Mouse (Mus musculus): Measurements from ENCODE around the gene Mcrip2. TPM values are rescaled to one million over a fixed set of nuclear protein-coding genes. Genes with fewer than 3 reads are reported as not detected.

The Mcrip2 gene
- 39.8 and 49.0 TPM in 2 replicates for polyA plus RNA-seq (2012; rRNA removed)

- WGBS: under 1% methylated on average over 23 of the region's 24 CpGs
- no peak for DNase-seq (ENCODE audit: low read depth, low spot score)
These were observed at the start of gene Mcrip2 for GRCm38 (mm10) chr17:25868601-25869191. TSS of gene Mcrip2 (minus strand) at chr17:25868764.

- no peak for DNase-seq (ENCODE audit: low read depth, low spot score)
- WGBS: 53% methylated on average over 9 of the region's 9 CpGs
These were observed 49.6 kb upstream of the Mcrip2 start for GRCm38 (mm10) chr17:25918037-25918750.

DNA sequence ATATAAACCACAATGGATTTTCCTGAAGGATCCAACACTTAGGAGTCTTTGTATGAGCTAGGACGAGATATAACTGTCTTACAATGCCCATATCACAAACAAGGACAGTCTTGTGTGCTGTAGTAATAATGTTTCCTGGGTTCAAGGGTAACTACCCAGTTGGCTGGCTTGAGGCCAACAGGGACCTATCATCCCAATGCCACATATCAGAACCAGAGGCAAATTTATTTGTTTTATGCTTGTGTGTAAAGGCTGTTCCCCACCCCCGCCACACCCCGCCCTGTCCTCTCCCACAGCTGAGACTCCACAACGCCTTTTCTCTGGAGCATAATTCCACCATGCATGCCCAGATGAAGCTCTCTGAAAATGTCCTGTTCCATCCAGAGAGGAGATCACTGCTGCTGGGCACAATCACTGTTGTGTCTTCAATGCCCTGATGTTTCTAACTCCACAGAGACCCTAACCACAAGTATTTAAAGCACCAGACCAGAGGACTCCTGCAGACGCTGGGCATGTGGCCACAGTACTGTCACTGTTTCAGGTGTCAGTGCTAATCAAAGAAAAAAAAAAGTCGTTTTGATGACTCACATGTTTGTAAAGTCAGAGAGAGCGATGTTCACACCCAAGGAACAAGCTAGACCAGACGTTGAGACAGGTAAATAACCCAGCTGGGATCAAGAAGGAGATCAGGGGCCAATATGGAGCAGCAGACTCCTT is 48.5 kb upstream of the Mcrip2 start:
- 31% methylated on average over 8 of the region's 8 CpGs for WGBS
- peak; percentile 83 for DNase-seq (ENCODE audit: low read depth, low spot score)

DNA sequence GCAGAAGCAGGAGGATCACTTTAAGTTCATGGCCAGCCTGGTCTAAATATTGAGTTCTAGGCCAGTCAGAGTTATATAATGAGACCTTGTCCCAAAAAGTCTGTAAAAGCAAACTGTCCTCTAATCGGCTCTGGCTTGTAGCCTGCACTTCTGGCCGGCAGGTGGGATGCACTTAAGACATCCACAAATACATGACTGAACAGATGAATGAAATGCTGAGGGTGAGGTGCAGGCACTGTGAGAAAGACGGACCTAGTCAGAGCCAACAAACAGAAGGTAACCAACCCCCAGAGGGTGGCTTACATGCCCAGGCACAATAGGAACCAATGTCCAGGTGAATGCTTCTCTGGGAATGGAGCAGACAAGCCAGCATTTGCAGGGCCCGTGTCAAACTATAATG is 45.7 kb upstream of the Mcrip2 start:
- no peak for DNase-seq (ENCODE audit: low read depth, low spot score)
- WGBS: 59% methylated on average over 4 of the region's 4 CpGs

DNA sequence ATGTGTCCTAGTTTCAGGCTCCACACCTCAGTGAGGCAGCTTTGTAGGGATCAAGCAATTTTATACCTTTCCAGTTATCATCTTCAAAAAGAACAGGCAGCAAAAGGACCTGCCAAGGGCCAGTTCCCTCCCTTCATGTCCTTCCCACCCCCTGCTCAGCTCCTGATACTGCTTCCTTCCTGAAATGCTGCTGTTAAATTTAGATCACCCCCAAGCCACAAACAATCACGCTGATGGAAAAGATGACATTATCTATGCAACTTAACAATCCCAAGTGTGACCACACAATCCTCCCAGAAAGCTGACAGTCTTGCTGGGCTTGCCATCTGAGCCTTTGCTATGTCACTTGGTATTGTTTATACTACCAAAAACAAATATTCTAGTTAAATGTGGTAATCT is 45.3 kb upstream of the Mcrip2 start:
- no peak for DNase-seq (ENCODE audit: low read depth, low spot score)
- 50% methylated on average over 1 of the region's 1 CpGs for WGBS

- 62% methylated on average over 14 of the region's 14 CpGs for WGBS
- DNase-seq (ENCODE audit: low read depth, low spot score): no peak
These were observed 44.8 kb upstream of the Mcrip2 start for GRCm38 (mm10) chr17:25913186-25913876.

DNA sequence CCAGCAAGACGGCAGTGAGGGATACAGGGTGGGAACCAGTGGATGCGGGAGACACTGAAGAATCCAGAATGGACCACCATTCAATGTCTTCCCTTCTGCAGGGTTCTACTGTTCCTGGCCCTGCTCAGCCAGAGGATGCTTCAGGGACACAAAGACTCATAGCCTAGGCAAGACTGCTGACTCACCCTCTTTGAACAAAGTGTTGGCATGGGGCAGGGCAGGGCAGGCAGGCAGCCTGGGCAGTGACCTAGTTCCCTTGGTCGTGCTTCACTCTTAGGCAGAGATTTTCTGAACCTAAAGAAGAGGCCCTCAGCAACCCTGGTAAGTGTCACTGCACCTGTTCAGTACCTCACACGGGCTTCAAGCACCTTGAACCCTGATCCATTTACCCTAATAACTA is 43.3 kb upstream of the Mcrip2 start:
- WGBS: 61% methylated on average over 4 of the region's 4 CpGs
- no peak for DNase-seq (ENCODE audit: low read depth, low spot score)

DNA sequence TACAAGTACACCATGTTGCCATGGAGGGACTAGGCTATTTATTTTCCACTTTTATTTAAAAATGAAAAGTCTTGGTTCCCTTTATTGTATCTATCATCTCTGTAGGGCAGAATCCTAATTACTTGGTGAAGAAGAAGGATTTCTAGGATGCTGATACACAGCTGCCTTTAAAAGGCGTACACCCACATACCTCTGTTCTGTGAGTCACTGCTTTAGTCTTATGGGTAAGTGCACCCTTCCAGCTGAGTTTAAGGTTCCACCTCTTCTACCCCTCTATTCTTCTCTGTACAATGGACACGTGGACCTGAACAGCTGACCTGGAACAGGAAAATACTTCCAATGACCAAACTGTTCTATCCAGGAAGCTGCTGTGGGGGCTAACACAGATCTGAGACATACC is 39.1 kb upstream of the Mcrip2 start:
- DNase-seq (ENCODE audit: low read depth, low spot score): no peak
- 70% methylated on average over 2 of the region's 2 CpGs for WGBS

DNA sequence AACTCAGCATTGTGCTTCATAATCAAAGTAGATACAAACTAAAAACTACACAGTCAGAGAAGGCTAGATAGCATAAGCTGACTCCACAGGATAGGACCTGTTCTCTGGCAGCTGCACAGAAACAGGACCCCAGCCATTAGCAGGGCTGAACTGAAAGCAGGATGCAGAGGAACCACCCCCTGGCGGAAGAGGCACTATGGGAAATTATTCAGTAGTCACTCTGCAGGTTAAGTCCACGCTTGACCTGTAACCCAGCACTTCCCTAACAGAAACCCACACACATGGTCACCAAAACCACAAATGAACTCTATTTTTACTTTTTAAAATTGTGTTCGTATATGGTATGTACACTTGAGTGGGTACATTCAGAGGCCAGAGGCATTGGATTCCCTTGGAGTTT is 34.5 kb upstream of the Mcrip2 start:
- 81% methylated on average over 3 of the region's 3 CpGs for WGBS
- DNase-seq (ENCODE audit: low read depth, low spot score): no peak

DNA sequence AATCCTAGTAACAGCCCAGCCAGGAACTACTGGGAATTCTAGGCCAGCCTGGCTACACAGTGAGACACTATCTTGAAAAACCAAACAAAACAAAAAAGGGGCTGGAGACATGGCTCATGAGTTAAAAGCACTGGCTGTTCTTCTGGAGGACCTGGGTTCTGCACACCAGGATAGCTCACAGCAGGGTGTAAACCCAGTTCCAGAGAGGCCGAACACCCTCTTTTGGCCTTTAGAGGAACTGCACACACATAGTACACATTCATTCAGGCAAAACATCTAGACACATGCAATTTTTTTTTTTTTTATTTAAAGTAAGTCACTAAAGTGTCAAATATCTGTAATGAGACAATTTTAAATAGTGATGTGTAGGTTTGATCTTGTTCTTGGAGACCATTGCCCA is 31.6 kb upstream of the Mcrip2 start:
- DNase-seq (ENCODE audit: low read depth, low spot score): no peak

GRCm38 (mm10) chr17:25895891-25896290 is 27.3 kb upstream of the Mcrip2 start:
- DNase-seq (ENCODE audit: low read depth, low spot score): no peak
- WGBS: 80% methylated on average over 12 of the region's 12 CpGs

More for the DNA sequence above, 31.6 kb upstream of the Mcrip2 start:
- WGBS: 95% methylated on average over 1 of the region's 1 CpGs

GRCm38 (mm10) chr17:25895415-25895814 is 26.9 kb upstream of the Mcrip2 start:
- no peak for DNase-seq (ENCODE audit: low read depth, low spot score)
- 46% methylated on average over 2 of the region's 2 CpGs for WGBS

DNA sequence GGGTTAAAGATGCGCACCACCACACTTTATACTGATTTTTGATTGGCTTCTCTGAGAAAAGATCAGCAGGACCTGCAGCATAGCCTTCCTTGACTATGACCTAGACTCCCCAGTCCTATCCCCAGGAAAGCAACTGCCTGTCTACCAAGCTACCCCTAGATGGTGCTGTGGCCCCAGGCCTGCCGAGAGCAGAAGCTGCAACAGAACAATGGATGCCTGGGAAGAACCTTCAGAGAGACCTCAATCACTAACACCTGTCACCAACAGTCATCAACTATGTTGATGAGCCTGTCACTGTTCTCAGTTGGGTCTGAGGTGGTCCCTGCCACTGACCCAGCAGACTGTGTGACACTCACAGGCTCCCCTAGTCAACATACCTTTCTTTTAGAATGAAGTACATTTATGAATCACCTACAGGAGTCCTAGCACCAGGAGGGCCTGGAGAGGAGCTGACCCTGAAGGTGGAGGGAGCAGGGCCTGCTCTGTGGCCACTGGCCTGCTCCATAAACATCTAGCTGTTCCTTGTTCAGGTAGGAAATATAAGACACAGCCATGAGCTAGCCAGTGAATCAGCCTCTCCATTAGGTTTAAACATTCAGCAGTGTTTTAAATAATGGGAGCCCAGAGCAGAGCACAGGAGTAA is 25.5 kb upstream of the Mcrip2 start:
- WGBS: 30% methylated on average over 2 of the region's 2 CpGs
- DNase-seq (ENCODE audit: low read depth, low spot score): no peak

DNA sequence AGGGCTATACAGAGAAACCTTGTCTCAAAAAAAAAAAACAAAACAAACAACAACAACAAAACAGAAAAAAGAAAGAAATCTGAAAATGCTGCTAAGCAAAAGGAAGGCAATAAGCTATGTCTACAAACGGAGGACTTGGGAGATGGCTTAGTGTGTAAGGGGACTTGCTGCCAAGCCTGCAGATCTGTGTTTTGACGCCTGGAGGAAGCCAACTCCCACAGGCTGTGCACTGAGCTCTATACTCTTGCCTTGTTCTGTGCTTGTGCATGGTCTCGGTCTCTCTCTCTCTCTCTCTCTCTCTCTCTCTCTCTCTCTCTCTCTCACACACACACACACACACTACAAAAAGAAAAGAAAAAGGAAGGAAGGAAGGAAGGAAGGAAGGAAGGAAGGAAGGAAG is 20.3 kb upstream of the Mcrip2 start:
- DNase-seq (ENCODE audit: low read depth, low spot score): no peak
- 74% methylated on average over 3 of the region's 3 CpGs for WGBS

- WGBS: 70% methylated on average over 10 of the region's 10 CpGs
These were observed 18.9 kb upstream of the Mcrip2 start for GRCm38 (mm10) chr17:25887467-25887866.

GRCm38 (mm10) chr17:25886806-25887205 is 18.2 kb upstream of the Mcrip2 start:
- DNase-seq (ENCODE audit: low read depth, low spot score): no peak

More at GRCm38 (mm10) chr17:25887467-25887866, 18.9 kb upstream of the Mcrip2 start:
- DNase-seq (ENCODE audit: low read depth, low spot score): no peak

DNA sequence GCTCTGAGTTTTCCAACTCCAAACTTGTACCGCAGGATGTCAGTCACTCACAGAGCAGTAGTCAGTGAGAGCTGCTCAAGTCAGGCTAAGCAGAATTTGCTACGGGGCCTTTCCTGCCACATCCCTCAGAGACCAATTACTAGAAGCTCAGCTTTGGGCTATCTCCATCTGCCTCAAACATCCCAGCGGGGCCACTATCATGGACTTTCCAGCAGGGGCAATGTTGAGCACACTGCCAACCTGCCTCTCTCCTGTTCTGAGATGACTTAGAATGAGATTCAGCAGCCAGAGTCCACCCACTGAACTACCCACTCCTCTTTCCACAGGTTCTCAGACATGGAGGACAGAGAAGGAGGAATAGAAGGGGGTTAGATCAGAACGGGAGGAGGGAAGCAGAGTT is 17.1 kb upstream of the Mcrip2 start:
- WGBS: 68% methylated on average over 4 of the region's 4 CpGs
- DNase-seq (ENCODE audit: low read depth, low spot score): no peak

DNA sequence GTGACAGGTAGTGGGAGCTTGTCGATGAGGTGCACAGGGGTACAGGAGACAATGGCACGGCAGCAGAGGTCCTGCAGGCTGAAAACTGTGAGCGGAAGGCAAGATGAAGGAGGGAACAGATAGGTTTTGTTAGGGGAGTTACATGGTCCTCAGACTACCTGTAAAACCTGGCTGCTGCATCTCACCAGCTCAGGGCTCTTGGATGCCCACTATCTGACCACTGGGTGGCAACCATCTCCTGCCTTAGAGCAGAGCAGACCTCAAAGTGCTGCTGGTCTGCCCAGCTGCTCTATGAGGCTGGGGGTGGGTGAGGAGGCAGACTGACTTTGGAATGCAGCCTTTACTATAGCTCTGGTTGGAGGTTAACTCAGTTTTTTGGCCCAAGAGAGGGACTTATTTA is 15.3 kb upstream of the Mcrip2 start:
- DNase-seq (ENCODE audit: low read depth, low spot score): no peak
- 96% methylated on average over 3 of the region's 3 CpGs for WGBS

DNA sequence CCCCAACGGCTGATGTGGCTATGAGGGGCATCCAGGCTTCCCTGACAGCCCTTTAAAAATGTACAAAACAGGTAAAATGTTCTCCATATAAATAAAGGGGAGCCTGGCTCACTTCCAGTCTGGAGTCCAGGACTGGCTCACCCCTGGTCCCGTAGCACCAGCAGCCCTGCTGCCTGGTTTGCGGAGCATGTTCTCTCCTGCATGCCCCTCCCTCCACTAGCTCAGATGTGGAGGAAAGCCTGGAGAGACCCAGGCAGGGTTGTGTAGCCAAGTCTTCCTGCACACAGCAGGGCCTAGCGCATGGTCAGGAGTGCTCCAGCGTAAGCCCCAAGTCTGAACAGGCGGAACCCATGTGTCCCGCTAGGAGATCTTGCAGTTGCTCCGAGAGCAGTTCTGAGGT is 14.7 kb upstream of the Mcrip2 start:
- 89% methylated on average over 8 of the region's 8 CpGs for WGBS
- no peak for DNase-seq (ENCODE audit: low read depth, low spot score)

- WGBS: 66% methylated on average over 5 of the region's 5 CpGs
- no peak for DNase-seq (ENCODE audit: low read depth, low spot score)
These were observed 13.7 kb upstream of the Mcrip2 start for GRCm38 (mm10) chr17:25882306-25882705.

Measured in large intestine, adult 2 months (tissue).